Mouse (Mus musculus) common myeloid progenitor, adult 5-6 weeks (primary cell): ENCODE measurements around the gene Diaph3. TPM values are rescaled to one million over a fixed set of nuclear protein-coding genes. Genes with fewer than 3 reads are reported as not detected.

Experiments used
- ATAC-seq: replicated peaks from 2 replicates; pipeline ENCODE4 v1.8.0; 2016; ENCODE audit warnings: low read depth, mild to moderate bottlenecking, moderate TSS enrichment, inconsistent platforms; ENCODE audit not compliant: poor library complexity, severe bottlenecking
- total RNA-seq: library from RNA; stranded (forward); fragments of 200-1000, 187-1606 nt; gene quantifications from 2 replicates; pipeline ENCODE4 v1.2.3, GENCODE M21; 2017

The Diaph3 gene
- total RNA-seq, 1 experiment from 2014 or later: 92.9 TPM

GRCm38 (mm10) chr14:86867143-86867542 lies 273.9 kb downstream of the Diaph3 start:
- ATAC-seq: no peak

GRCm38 (mm10) chr14:86864053-86864452 lies 277.0 kb downstream of the Diaph3 start:
- no peak for ATAC-seq

GRCm38 (mm10) chr14:86861277-86861946 lies 279.6 kb downstream of the Diaph3 start:
- ATAC-seq: 0 out of 2 replicates have a peak, but pooled peaks have one; percentile 22

GRCm38 (mm10) chr14:86847154-86847810 lies 293.8 kb downstream of the Diaph3 start:
- ATAC-seq: peak; percentile 92

GRCm38 (mm10) chr14:86844075-86844474 lies 297.0 kb downstream of the Diaph3 start:
- ATAC-seq: peak; percentile 39

- no peak for ATAC-seq
These were observed 303.4 kb downstream of the Diaph3 start for GRCm38 (mm10) chr14:86837642-86838041.

- ATAC-seq: no peak
These were observed 306.2 kb downstream of the Diaph3 start for GRCm38 (mm10) chr14:86834851-86835250.

GRCm38 (mm10) chr14:86834269-86834668 lies 306.8 kb downstream of the Diaph3 start:
- ATAC-seq: no peak

- ATAC-seq: no peak
These were observed 308.0 kb downstream of the Diaph3 start for GRCm38 (mm10) chr14:86833003-86833402.

- ATAC-seq: no peak
These were observed 324.8 kb downstream of the Diaph3 start for GRCm38 (mm10) chr14:86816246-86816645.

GRCm38 (mm10) chr14:86788880-86789641 lies 352.0 kb downstream of the Diaph3 start:
- ATAC-seq: no peak

- no peak for ATAC-seq
These were observed 354.2 kb downstream of the Diaph3 start for GRCm38 (mm10) chr14:86786866-86787265.

- peak; percentile 74 for ATAC-seq
These were observed 359.3 kb downstream of the Diaph3 start for GRCm38 (mm10) chr14:86781553-86782273.

- ATAC-seq: no peak
These were observed 367.7 kb downstream of the Diaph3 start for GRCm38 (mm10) chr14:86773311-86773710.

GRCm38 (mm10) chr14:86772176-86773150 lies 368.6 kb downstream of the Diaph3 start:
- ATAC-seq: no peak

GRCm38 (mm10) chr14:86764286-86764685 lies 376.7 kb downstream of the Diaph3 start:
- ATAC-seq: no peak

GRCm38 (mm10) chr14:86757604-86758520 lies 383.2 kb downstream of the Diaph3 start:
- no peak for ATAC-seq

GRCm38 (mm10) chr14:86757132-86757531 lies 383.9 kb downstream of the Diaph3 start:
- no peak for ATAC-seq
